Mouse (Mus musculus): Measurements from ENCODE around the gene Cdr2. TPM values are rescaled to one million over a fixed set of nuclear protein-coding genes. Genes with fewer than 3 reads are reported as not detected.

Gene Cdr2
- total and polyA plus RNA-seq, 3 experiments = 15.8 to 17.4 TPM; not detected in 1

DNA sequence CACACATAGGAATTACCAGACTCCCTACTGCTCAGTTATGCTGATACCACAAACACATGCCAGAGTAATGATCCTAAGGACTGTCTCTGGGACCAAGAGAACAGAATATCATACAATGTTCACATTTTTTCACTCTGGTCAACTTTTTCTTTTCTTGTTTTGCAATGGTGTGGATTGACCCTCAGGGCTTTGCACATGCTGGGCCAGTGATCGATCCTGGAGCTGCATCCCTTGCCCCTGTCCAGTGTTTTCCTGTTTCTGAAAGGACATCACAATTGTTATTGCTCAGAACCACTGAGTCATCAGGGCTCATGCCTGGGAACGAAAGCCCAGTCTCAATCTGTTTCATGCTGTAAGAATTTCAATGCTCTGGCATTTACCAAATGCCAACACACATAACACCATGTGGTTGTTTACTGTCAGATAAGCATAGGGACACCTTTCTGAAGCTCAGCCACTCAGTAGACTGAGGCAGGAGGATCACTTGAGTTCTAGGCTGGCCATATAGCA is 17.0 kb upstream of the Cdr2 start:
- no peak for DNase-seq (ENCODE audit: low read depth, low spot score)
- Histone ChIP-seq H3K4me1 (ENCODE audit: control insufficient read depth in 1 of 2, insufficient read depth in 2 of 2, low read length in 2 of 2) (no peaks in the 10 kb centered on the region), H3K79me2 (ENCODE audit: control insufficient read depth, insufficient read depth, low read length, poor library complexity) (no peaks in the 10 kb centered on the region), H3K27ac (ENCODE audit: control insufficient read depth, low read depth, low read length) (no peak overlapping the region), H3K36me3 (ENCODE audit: control insufficient read depth in 1 of 2, insufficient read depth in 2 of 2, low read length in 2 of 2) (no peaks in the 10 kb centered on the region), H3K27me3 (ENCODE audit: control insufficient read depth in 1 of 2, insufficient read depth in 2 of 2, low read length in 2 of 2) (no peaks in the 10 kb centered on the region; a peak in 1 of 4 replicates), H3K4me3 (ENCODE audit: control insufficient read depth in 1 of 2, insufficient read depth in 1 of 2, low read depth in 2 of 2, low read length in 2 of 2) (no peak overlapping the region), H3K9me3 (replicated peaks; ENCODE audit: insufficient read depth, low read length) (no peaks in the 10 kb centered on the region), H3K9ac (ENCODE audit: control insufficient read depth, low read depth, low read length, poor library complexity, severe bottlenecking) (no peak overlapping the region)
- TF ChIP-seq MYB (IDR thresholded peaks at IDR 0.05; ENCODE audit: low read depth, low read length) (no peak), CHD1 (IDR thresholded peaks at IDR 0.05; ENCODE audit: low read depth, low read length) (no peak)

DNA sequence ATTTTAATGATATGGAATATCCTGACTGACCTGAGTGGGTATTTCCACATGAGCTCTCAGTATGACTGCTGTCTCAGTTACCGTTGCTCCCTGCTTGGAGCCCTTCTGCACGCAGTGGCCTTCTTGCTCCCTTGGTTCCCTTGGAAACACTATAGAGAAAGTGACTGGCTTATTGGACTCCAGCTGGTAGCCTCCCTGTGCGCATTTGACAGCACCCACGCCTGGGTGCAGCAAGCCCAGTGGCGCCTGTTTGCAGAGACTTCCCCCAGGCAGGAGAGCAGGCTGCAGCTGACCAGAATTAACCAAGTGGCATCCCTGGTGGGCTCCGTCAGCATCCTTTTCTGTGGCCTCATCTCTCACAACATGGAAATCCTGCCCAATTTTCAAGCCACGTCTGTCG is 9.1 kb upstream of the Cdr2 start:
- no peak overlapping the region for H3K27ac ChIP-seq (ENCODE audit: control insufficient read depth, low read depth, low read length)
- peaks cover 6 to 7% of the 10 kb centered on the region in 2 experiments for H3K27me3 ChIP-seq (ENCODE audit: control insufficient read depth in 1 of 2, insufficient read depth in 2 of 2, low read length in 2 of 2)
- DNase-seq (ENCODE audit: low read depth, low spot score) = no peak
- no peaks in the 10 kb centered on the region for H3K9me3 ChIP-seq (replicated peaks; ENCODE audit: insufficient read depth, low read length)
- H3K9ac ChIP-seq (ENCODE audit: control insufficient read depth, low read depth, low read length, poor library complexity, severe bottlenecking) = no peak overlapping the region
- H3K36me3 ChIP-seq (ENCODE audit: control insufficient read depth in 1 of 2, insufficient read depth in 2 of 2, low read length in 2 of 2) = no peaks in the 10 kb centered on the region
- H3K79me2 ChIP-seq (ENCODE audit: control insufficient read depth, insufficient read depth, low read length, poor library complexity) = no peaks in the 10 kb centered on the region
- no peak for TF ChIP-seq KAT2A (conservative IDR thresholded peaks at IDR 0.05; ENCODE audit: low read depth, low read length)
- no peak for TF ChIP-seq MYB (IDR thresholded peaks at IDR 0.05; ENCODE audit: low read depth, low read length)
- no peak for TF ChIP-seq CHD1 (IDR thresholded peaks at IDR 0.05; ENCODE audit: low read depth, low read length)
- TF ChIP-seq NRF1 (IDR thresholded peaks at IDR 0.05; ENCODE audit: insufficient read depth, low read depth, low read length, poor library complexity, severe bottlenecking) = no peak
- TF ChIP-seq POLR2AphosphoS5 (IDR thresholded peaks at IDR 0.05; ENCODE audit: borderline replicate concordance, low read depth, low read length) = no peak
- TF ChIP-seq ELF1 (IDR thresholded peaks at IDR 0.05; ENCODE audit: low read depth, low read length) = no peak
- no peak for TF ChIP-seq BHLHE40 (IDR thresholded peaks at IDR 0.05; ENCODE audit: borderline replicate concordance, low read depth, low read length)
- no peak for TF ChIP-seq MEF2A (IDR thresholded peaks at IDR 0.05; ENCODE audit: extremely low read depth, insufficient replicate concordance, low read depth, low read length, poor library complexity, severe bottlenecking)
- TF ChIP-seq CHD2 (IDR thresholded peaks at IDR 0.05; ENCODE audit: low read length) = no peak
- no peak for TF ChIP-seq USF2 (IDR thresholded peaks at IDR 0.05; ENCODE audit: borderline replicate concordance in 1 of 2, insufficient read depth in 1 of 2, low read depth in 1 of 2, low read length in 2 of 2)
- no peak for TF ChIP-seq E2F4 (IDR thresholded peaks at IDR 0.05; ENCODE audit: borderline replicate concordance, low read depth, low read length)
- TF ChIP-seq MAFK (IDR thresholded peaks at IDR 0.05; ENCODE audit: borderline replicate concordance, low read depth, low read length) = no peak
- TF ChIP-seq POLR2AphosphoS2 (IDR thresholded peaks at IDR 0.05; ENCODE audit: low read length) = no peak
- TF ChIP-seq EP300 (IDR thresholded peaks at IDR 0.05; ENCODE audit: low read depth in 1 of 2, low read length in 2 of 2) = no peak
- H3K4me1 ChIP-seq (ENCODE audit: control insufficient read depth in 1 of 2, insufficient read depth in 2 of 2, low read length in 2 of 2) = no peaks in the 10 kb centered on the region
- H3K4me3 ChIP-seq (ENCODE audit: control insufficient read depth in 1 of 2, insufficient read depth in 1 of 2, low read depth in 2 of 2, low read length in 2 of 2) = no peak overlapping the region
